Mouse (Mus musculus) forebrain, postnatal 0 days (tissue): ENCODE measurements around the gene Syde1. TPM values are rescaled to one million over a fixed set of nuclear protein-coding genes. Genes with fewer than 3 reads are reported as not detected.

Experiments
- ATAC-seq: fragments of 200-750 bp; cut with Nextera tagmentation; 2 replicates; pipeline ENCODE4 v1.8.0; 2017; ENCODE audit warnings: mild to moderate bottlenecking, moderate library complexity
- DNase-seq: peaks from one replicate; pipeline ENCODE4 v3.0.0-alpha.2; 2015
- H3K27ac ChIP-seq: fragments of 300-500 bp; sonication (generic); 2 replicates; pipeline ENCODE4 v1.5.1; 2014; ENCODE audit warnings: low read depth, mild to moderate bottlenecking, antibody characterized with exemption, low read length, moderate library complexity, mixed read lengths
- H3K27me3 ChIP-seq: fragments of 300-500 bp; sonication (generic); 2 replicates; pipeline ENCODE4 v1.6.1; 2014; ENCODE audit warnings: mild to moderate bottlenecking, low read length, mixed read lengths; ENCODE audit not compliant: insufficient read depth
- H3K36me3 ChIP-seq: fragments of 300-500 bp; sonication (generic); 2 replicates; pipeline ENCODE4 v1.6.1; 2014; ENCODE audit warnings: mild to moderate bottlenecking, moderate library complexity; ENCODE audit not compliant: insufficient read depth
- H3K4me1 ChIP-seq: fragments of 300-500 bp; sonication (generic); 2 replicates; pipeline ENCODE4 v1.6.1; 2014; ENCODE audit warnings: antibody characterized with exemption; ENCODE audit not compliant: insufficient read depth
- H3K4me2 ChIP-seq: fragments of 300-500 bp; sonication (generic); 2 replicates; pipeline ENCODE4 v1.6.1; 2014; ENCODE audit warnings: low read depth, mild to moderate bottlenecking, moderate library complexity
- H3K4me3 ChIP-seq: fragments of 300-500 bp; sonication (generic); 2 replicates; pipeline ENCODE4 v1.5.1; 2014; ENCODE audit warnings: low read depth, low read length, mixed read lengths
- H3K9ac ChIP-seq: fragments of 300-500 bp; sonication (generic); 2 replicates; pipeline ENCODE4 v1.6.1; 2014; ENCODE audit warnings: mild to moderate bottlenecking
- H3K9me3 ChIP-seq: fragments of 300-500 bp; sonication (generic); 2 replicates; pipeline ENCODE4 v1.6.1; 2016; ENCODE audit warnings: low read length
- CTCF ChIP-seq: sonication (generic); IDR thresholded peaks from 2 replicates; pipeline ENCODE4 v1.5.1; 2016; ENCODE audit warnings: antibody characterized with exemption, control low read depth, low read depth
- WGBS: fragments of 180-500 bp; shearing (Covaris S2); extraction: QIAGEN DNeasy Blood & Tissue Kit; methylation state at CpG from one replicate; pipeline ENCODE4 v1.1.7; 2014; 5-methylcytosine and 5-hydroxymethylcytosine counted together
- polyA plus RNA-seq: library from polyadenylated mRNA; unstranded; fragments of >200 nt; fragmentation: Nextera tagmentation; extraction: Ambion mirVana; gene quantifications from 2 replicates; pipeline ENCODE4 v1.2.1, GENCODE M21; 2015
- total RNA-seq: library from RNA; depleted of rRNA; stranded (reverse); fragments of >200 nt; gene quantifications from 2 replicates; pipeline ENCODE4 v1.2.3, GENCODE M21; 2014

Gene Syde1
- total and polyA plus RNA-seq, 2 experiments from 2014 or later = 2.8 to 9.0 TPM

GRCm38 (mm10) chr10:78578204-78578603, 13.6 kb downstream of the Syde1 start:
- no peak for DNase-seq
- H3K36me3 ChIP-seq = peaks cover 18% of the 10 kb centered on the region
- ATAC-seq = no peak
- no peaks in the 10 kb centered on the region for H3K9me3 ChIP-seq
- 53% methylated on average over 3 of the region's 3 CpGs for WGBS
- H3K4me2 ChIP-seq = no peak overlapping the region
- H3K27ac ChIP-seq = no peak overlapping the region
- H3K4me3 ChIP-seq = no peak overlapping the region
- no peak for TF ChIP-seq CTCF
- H3K4me1 ChIP-seq = peaks cover 3% of the 10 kb centered on the region; the same call in 1 of the 2 replicates
- H3K9ac ChIP-seq = no peak overlapping the region
- no peaks in the 10 kb centered on the region for H3K27me3 ChIP-seq

- H3K4me3 ChIP-seq = no peak overlapping the region
- DNase-seq (no peak), ATAC-seq (no peak)
- H3K4me1 ChIP-seq = peaks cover 3% of the 10 kb centered on the region; the same call in 1 of the 2 replicates
- H3K27me3 ChIP-seq = no peaks in the 10 kb centered on the region
- no peak overlapping the region for H3K4me2 ChIP-seq
- no peaks in the 10 kb centered on the region for H3K9me3 ChIP-seq
- no peak overlapping the region for H3K9ac ChIP-seq
- no peak for TF ChIP-seq CTCF
- H3K27ac ChIP-seq = no peak overlapping the region
- H3K36me3 ChIP-seq = peaks cover 18% of the 10 kb centered on the region
- WGBS = 97% methylated on average over 16 of the region's 16 CpGs
These were observed 15.2 kb downstream of the Syde1 start for GRCm38 (mm10) chr10:78576435-78577184.

DNA sequence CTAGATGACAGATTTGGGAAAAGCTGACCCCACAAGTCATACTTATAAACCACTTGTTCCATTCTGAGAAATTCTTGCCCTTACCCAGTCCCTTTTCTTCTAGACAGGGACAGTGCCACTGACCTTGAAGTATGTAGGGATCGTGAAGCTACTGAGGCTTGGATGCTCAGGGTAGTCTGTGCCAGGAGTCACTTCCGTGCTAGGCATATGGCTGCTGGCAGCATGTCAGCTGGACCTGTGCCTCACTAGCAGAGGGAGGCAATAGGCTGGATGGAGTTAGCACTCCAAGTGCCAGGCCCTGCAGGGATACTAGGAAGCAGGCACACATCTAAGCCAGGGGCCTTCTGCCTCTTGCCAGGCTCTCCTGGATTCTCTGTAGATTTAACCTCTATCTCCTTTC, 16.1 kb downstream of the Syde1 start:
- Histone ChIP-seq H3K4me3 (no peak overlapping the region), H3K4me1 (peaks cover 3% of the 10 kb centered on the region; the same call in 1 of the 2 replicates), H3K36me3 (peaks cover 12% of the 10 kb centered on the region), H3K9ac (peak overlapping the region; percentile 67; the same call in 1 of the 2 replicates), H3K4me2 (peak overlapping the region; percentile 79), H3K27ac (no peak overlapping the region), H3K27me3 (no peaks in the 10 kb centered on the region), H3K9me3 (no peaks in the 10 kb centered on the region)
- ATAC-seq (no peak), DNase-seq (peak; percentile 41)
- TF ChIP-seq CTCF = no peak
- WGBS = 40% methylated on average over 2 of the region's 2 CpGs

GRCm38 (mm10) chr10:78575105-78575632, 16.6 kb downstream of the Syde1 start:
- Histone ChIP-seq H3K27ac (peak overlapping the region; percentile 86; the same call in 1 of the 2 replicates), H3K4me2 (peak overlapping the region; percentile 79), H3K36me3 (peaks cover 10% of the 10 kb centered on the region), H3K27me3 (no peaks in the 10 kb centered on the region), H3K4me1 (peaks cover 3% of the 10 kb centered on the region; the same call in 1 of the 2 replicates), H3K9ac (peak overlapping the region; percentile 67), H3K4me3 (peak overlapping the region; percentile 74), H3K9me3 (no peaks in the 10 kb centered on the region)
- no peak for TF ChIP-seq CTCF
- DNase-seq = no peak
- WGBS = 13% methylated on average over 13 of the region's 13 CpGs
- ATAC-seq = no peak

DNA sequence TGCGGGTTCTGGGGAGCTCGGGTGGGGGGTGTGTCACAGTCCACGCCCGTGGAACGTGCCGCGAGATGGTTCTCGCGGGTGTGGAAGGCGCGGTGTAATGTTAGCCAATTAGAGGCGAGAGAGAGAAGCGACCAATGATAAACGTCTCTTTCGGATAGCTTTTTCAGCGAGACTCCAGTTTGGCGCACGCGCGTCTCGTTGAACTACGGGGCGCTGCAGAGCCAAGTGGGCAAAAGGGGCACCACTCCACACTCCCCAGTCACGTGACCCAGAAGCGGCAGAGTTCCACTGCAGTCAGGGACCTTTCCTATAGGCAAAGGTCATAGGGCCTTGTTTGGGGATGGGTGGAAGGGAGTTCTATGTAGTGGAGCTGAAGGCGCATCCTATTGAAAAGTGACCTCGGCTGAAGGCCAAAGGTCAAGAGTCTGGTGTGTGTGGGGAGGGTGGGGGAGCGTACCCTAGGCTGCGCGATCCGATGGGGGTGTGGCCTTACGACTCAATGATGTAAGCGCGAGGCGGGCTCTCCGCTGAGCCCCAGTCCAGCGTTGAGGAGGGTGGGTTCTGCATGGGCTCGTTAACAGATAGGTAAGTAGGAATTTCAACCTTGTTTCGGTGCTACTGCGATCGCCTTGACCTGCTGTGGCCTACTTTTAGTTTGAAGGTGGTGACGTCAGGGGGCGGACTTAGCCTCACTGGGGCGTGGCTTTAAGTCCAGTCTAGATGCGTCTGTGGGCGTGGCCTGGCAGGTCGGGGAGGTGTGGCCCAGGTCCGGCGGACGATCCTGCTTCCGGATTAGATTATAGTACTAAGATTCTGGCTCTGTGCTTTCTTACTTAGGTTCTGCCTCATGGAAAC, 17.3 kb downstream of the Syde1 start, which contains the start of gene Ilvbl:
Gene Ilvbl, plus strand, starts transcription at position 97 of the 855 bp plus-strand sequence.
- Histone ChIP-seq H3K27me3 (no peaks in the 10 kb centered on the region), H3K9me3 (no peaks in the 10 kb centered on the region), H3K9ac (peak within 1 kb of the TSS; percentile 67), H3K36me3 (peaks cover 9% of the 10 kb centered on the region; the same call in 1 of the 2 replicates), H3K4me1 (peaks cover 3% of the 10 kb centered on the region; the same call in 1 of the 2 replicates), H3K4me3 (peak within 1 kb of the TSS; percentile 74), H3K4me2 (peak within 1 kb of the TSS; percentile 79), H3K27ac (peak within 1 kb of the TSS; percentile 86)
- WGBS = under 1% methylated on average over 51 of the region's 51 CpGs
- DNase-seq (peak; percentile 96), ATAC-seq (peak; percentile 96)
- TF ChIP-seq CTCF = peak; percentile 63

DNA sequence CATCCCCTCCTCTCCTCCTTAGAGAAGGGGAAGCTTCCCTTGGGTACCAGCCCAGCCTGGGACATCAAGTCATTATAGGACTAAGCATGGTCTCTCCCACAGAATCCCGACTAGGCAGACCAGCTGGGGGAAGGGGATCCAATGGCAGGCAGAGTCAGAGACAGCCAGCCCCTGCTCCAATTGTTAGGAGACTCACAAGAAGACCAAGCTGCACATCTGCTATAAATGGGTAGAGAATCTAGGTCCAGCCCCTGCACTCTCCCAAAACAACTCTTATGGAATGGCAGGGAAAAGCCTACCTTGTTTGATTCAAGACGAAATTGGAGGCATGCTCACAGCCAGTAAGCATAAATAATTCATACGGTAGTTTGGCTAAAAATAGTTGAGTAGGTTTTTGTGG, 18.5 kb downstream of the Syde1 start:
- no peaks in the 10 kb centered on the region for H3K9me3 ChIP-seq
- H3K27ac ChIP-seq = no peak overlapping the region
- H3K4me1 ChIP-seq = peaks cover 3% of the 10 kb centered on the region; the same call in 1 of the 2 replicates
- no peak for TF ChIP-seq CTCF
- peaks cover 5% of the 10 kb centered on the region; the same call in 1 of the 2 replicates for H3K36me3 ChIP-seq
- no peak overlapping the region for H3K4me3 ChIP-seq
- DNase-seq (no peak), ATAC-seq (no peak)
- WGBS = 57% methylated on average over 3 of the region's 3 CpGs
- H3K27me3 ChIP-seq = no peaks in the 10 kb centered on the region
- H3K9ac ChIP-seq = no peak overlapping the region
- H3K4me2 ChIP-seq = no peak overlapping the region
